Mouse (Mus musculus): ENCODE data around the gene Zfp366. TPM values are rescaled to one million over a fixed set of nuclear protein-coding genes. Genes with fewer than 3 reads are reported as not detected.

Zfp366 gene
- polyA plus RNA-seq, 1 experiment from 2014 or later: 0.87 TPM

GRCm38 (mm10) chr13:99287786-99288185 is 103.2 kb downstream of the Zfp366 start:
- no peak overlapping the region for H3K9ac ChIP-seq (replicated peaks)
- ATAC-seq (ENCODE audit: low FRiP score): no peak
- H3K4me2 ChIP-seq: no peak overlapping the region
- H3K27me3 ChIP-seq (replicated peaks): no peaks in the 10 kb centered on the region
- WGBS: 72% methylated on average over 9 of the region's 9 CpGs
- no peaks in the 10 kb centered on the region for H3K36me3 ChIP-seq
- H3K4me3 ChIP-seq (replicated peaks): no peak overlapping the region
- H3K9me3 ChIP-seq (replicated peaks): no peaks in the 10 kb centered on the region
- H3K4me1 ChIP-seq: peaks cover 28% of the 10 kb centered on the region
- H3K27ac ChIP-seq (replicated peaks): no peak overlapping the region

- H3K4me2 ChIP-seq: no peak overlapping the region
- no peak overlapping the region for H3K4me3 ChIP-seq (replicated peaks)
- H3K27ac ChIP-seq (replicated peaks): no peak overlapping the region
- 92% methylated on average over 8 of the region's 8 CpGs for WGBS
- H3K4me1 ChIP-seq: no peaks in the 10 kb centered on the region
- ATAC-seq (ENCODE audit: low FRiP score): no peak
- no peaks in the 10 kb centered on the region for H3K27me3 ChIP-seq (replicated peaks)
- H3K36me3 ChIP-seq: no peaks in the 10 kb centered on the region
- no peak overlapping the region for H3K9ac ChIP-seq (replicated peaks)
- no peaks in the 10 kb centered on the region for H3K9me3 ChIP-seq (replicated peaks)
Measured at GRCm38 (mm10) chr13:99290766-99291165, 106.1 kb downstream of the Zfp366 start.

GRCm38 (mm10) chr13:99294176-99294575 is 109.6 kb downstream of the Zfp366 start:
- Histone ChIP-seq H3K4me3 (replicated peaks) (no peak overlapping the region), H3K9me3 (replicated peaks) (no peaks in the 10 kb centered on the region), H3K36me3 (no peaks in the 10 kb centered on the region), H3K9ac (replicated peaks) (no peak overlapping the region), H3K4me1 (no peaks in the 10 kb centered on the region), H3K27ac (replicated peaks) (no peak overlapping the region), H3K27me3 (replicated peaks) (no peaks in the 10 kb centered on the region), H3K4me2 (no peak overlapping the region)
- WGBS: 97% methylated on average over 13 of the region's 13 CpGs
- ATAC-seq (ENCODE audit: low FRiP score): no peak

- WGBS: 74% methylated on average over 5 of the region's 5 CpGs
- Histone ChIP-seq H3K36me3 (no peaks in the 10 kb centered on the region), H3K27me3 (replicated peaks) (no peaks in the 10 kb centered on the region), H3K27ac (replicated peaks) (no peak overlapping the region), H3K4me1 (peaks cover 5% of the 10 kb centered on the region; the same call in 1 of the 2 replicates), H3K4me3 (replicated peaks) (no peak overlapping the region), H3K9ac (replicated peaks) (no peak overlapping the region), H3K4me2 (no peak overlapping the region), H3K9me3 (replicated peaks) (no peaks in the 10 kb centered on the region)
- ATAC-seq (ENCODE audit: low FRiP score): no peak
Measured at GRCm38 (mm10) chr13:99299921-99300320, 115.3 kb downstream of the Zfp366 start.

Other genes starting within 250 kb of the Zfp366 start
- gene 1700024P04Rik, start 200.3 kb upstream of the Zfp366 start, polyA plus RNA-seq (2015; fragmentation: Nextera tagmentation; extraction: Ambion mirVana): not detected in 2 replicates
- gene Ptcd2, start 159.9 kb downstream of the Zfp366 start, polyA plus RNA-seq (2015; fragmentation: Nextera tagmentation; extraction: Ambion mirVana): 57.1 and 59.6 TPM in 2 replicates
- 40.9 and 47.3 TPM in 2 replicates for gene Mrps27, start 160.0 kb downstream of the Zfp366 start, polyA plus RNA-seq (2015; fragmentation: Nextera tagmentation; extraction: Ambion mirVana)